Mouse (Mus musculus) lung, embryonic 14.5 days (tissue): ENCODE measurements around the gene Mcoln2. TPM values are rescaled to one million over a fixed set of nuclear protein-coding genes. Genes with fewer than 3 reads are reported as not detected.

ENCODE experiments used
- ATAC-seq: fragments of 200-750 bp; cut with Nextera tagmentation; 2 replicates; pipeline ENCODE4 v1.8.0; 2017; ENCODE audit warnings: mild to moderate bottlenecking, moderate TSS enrichment, moderate library complexity; ENCODE audit not compliant: insufficient read depth
- DNase-seq: peaks from one replicate; pipeline ENCODE4 v3.0.0-alpha.2; 2015
- H3K27ac ChIP-seq: fragments of 300-500 bp; sonication (generic); 2 replicates; pipeline ENCODE4 v1.5.1; 2014; ENCODE audit warnings: low read depth, mild to moderate bottlenecking, moderate library complexity
- H3K27me3 ChIP-seq: fragments of 300-500 bp; sonication (generic); 2 replicates; pipeline ENCODE4 v1.6.1; 2014; ENCODE audit warnings: low read length, control low read depth; ENCODE audit not compliant: insufficient read depth
- H3K36me3 ChIP-seq: fragments of 300-500 bp; sonication (generic); 2 replicates; pipeline ENCODE4 v1.6.1; 2014; ENCODE audit warnings: control low read depth; ENCODE audit not compliant: insufficient read depth
- H3K4me1 ChIP-seq: fragments of 300-500 bp; sonication (generic); 2 replicates; pipeline ENCODE4 v1.6.1; 2014; ENCODE audit warnings: antibody characterized with exemption, control low read depth; ENCODE audit not compliant: insufficient read depth
- H3K4me2 ChIP-seq: fragments of 300-500 bp; sonication (generic); 2 replicates; pipeline ENCODE4 v1.6.1; 2014; ENCODE audit warnings: mild to moderate bottlenecking
- H3K4me3 ChIP-seq: fragments of 300-500 bp; sonication (generic); 2 replicates; pipeline ENCODE4 v1.5.1; 2014; ENCODE audit warnings: low read depth, low read length
- H3K9ac ChIP-seq: fragments of 300-500 bp; sonication (generic); 2 replicates; pipeline ENCODE4 v1.6.1; 2014
- H3K9me3 ChIP-seq: fragments of 300-500 bp; sonication (generic); 2 replicates; pipeline ENCODE4 v1.6.1; 2016; ENCODE audit warnings: low read depth, low read length, control low read depth
- CTCF ChIP-seq: IDR thresholded peaks from 2 replicates; pipeline ENCODE4 v1.5.1; 2016; ENCODE audit warnings: antibody characterized with exemption, low read depth
- WGBS: fragments of 180-500 bp; shearing (Covaris S2); extraction: QIAGEN DNeasy Blood & Tissue Kit; methylation state at CpG from one replicate; pipeline ENCODE4 v1.1.7; 2014; 5-methylcytosine and 5-hydroxymethylcytosine counted together
- polyA plus RNA-seq: library from polyadenylated mRNA; unstranded; fragments of >200 nt; fragmentation: Nextera tagmentation; extraction: Ambion mirVana; gene quantifications from 2 replicates; pipeline ENCODE4 v1.2.1, GENCODE M21; 2014

Gene Mcoln2
- polyA plus RNA-seq, 1 experiment from 2014 or later = 0.33 TPM

DNA sequence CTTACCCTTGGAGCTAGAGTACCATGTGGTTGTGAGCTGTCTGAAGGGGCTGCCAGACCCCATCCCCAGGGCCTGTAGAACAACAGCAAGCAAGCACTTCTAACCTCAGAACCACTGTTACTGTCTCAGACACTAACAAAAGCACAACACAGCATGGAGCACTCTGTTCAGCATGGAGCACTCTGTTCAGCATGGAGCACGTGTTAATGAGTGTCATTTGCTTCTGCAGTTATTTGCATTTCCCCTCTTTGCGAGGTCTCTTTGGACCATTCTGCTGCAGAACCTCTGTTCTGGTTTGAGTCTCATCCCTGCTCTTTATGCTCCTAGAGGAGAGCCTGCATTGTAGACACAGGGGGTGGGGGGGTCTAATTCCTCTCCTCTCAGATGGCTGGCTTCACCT, 3.3 kb downstream of the Mcoln2 start:
- H3K27me3 ChIP-seq = no peaks in the 10 kb centered on the region
- WGBS = 87% methylated on average over 2 of the region's 2 CpGs
- no peaks in the 10 kb centered on the region for H3K4me1 ChIP-seq
- no peak overlapping the region for H3K4me2 ChIP-seq
- H3K36me3 ChIP-seq = no peaks in the 10 kb centered on the region
- H3K27ac ChIP-seq = no peak overlapping the region
- no peak for DNase-seq
- H3K4me3 ChIP-seq = no peak overlapping the region
- no peak overlapping the region for H3K9ac ChIP-seq
- TF ChIP-seq CTCF = no peak
- no peaks in the 10 kb centered on the region for H3K9me3 ChIP-seq
- no peak for ATAC-seq

DNA sequence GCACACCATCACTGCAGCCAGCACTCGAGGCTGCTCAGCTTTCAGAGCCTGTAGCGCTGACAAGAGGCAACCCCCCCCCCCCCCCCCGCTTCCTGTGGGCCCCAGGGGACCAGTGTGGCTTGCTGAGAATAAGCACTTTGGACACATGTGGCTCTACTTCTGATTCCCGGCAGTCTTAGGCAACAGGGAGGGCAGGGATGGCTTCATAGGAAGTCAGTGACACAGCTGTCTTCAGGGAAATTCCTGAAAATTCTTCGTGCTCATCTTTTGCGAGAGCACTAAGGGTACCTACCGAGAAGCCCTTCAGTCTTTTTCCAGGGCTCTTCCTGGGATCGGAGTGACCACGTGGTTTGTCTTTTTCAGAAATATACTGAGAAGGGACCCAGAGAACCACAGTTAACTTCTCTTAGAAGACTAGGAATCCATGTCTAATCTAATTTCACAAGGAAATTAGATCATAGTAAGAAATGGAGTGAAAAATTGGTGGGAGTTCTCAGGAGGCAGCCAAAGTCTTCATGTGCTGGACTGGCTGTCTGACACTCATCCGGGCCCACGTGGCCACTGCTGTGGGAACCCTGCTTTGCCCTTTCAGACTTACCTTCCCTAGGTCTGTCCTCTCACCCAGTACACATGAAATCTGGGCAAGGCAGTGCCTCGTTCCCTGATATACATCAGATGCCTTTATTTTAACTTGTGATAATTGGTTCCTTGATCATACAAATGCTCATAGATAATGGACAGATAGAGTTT, 4.4 kb downstream of the Mcoln2 start:
- no peak overlapping the region for H3K9ac ChIP-seq
- ATAC-seq (no peak), DNase-seq (peak; percentile 30)
- no peak for TF ChIP-seq CTCF
- H3K36me3 ChIP-seq = no peaks in the 10 kb centered on the region
- H3K9me3 ChIP-seq = no peaks in the 10 kb centered on the region
- H3K27ac ChIP-seq = no peak overlapping the region
- H3K4me2 ChIP-seq = no peak overlapping the region; the same call in 1 of the 2 replicates
- H3K27me3 ChIP-seq = no peaks in the 10 kb centered on the region
- H3K4me3 ChIP-seq = no peak overlapping the region
- no peaks in the 10 kb centered on the region for H3K4me1 ChIP-seq
- WGBS = 23% methylated on average over 12 of the region's 12 CpGs

DNA sequence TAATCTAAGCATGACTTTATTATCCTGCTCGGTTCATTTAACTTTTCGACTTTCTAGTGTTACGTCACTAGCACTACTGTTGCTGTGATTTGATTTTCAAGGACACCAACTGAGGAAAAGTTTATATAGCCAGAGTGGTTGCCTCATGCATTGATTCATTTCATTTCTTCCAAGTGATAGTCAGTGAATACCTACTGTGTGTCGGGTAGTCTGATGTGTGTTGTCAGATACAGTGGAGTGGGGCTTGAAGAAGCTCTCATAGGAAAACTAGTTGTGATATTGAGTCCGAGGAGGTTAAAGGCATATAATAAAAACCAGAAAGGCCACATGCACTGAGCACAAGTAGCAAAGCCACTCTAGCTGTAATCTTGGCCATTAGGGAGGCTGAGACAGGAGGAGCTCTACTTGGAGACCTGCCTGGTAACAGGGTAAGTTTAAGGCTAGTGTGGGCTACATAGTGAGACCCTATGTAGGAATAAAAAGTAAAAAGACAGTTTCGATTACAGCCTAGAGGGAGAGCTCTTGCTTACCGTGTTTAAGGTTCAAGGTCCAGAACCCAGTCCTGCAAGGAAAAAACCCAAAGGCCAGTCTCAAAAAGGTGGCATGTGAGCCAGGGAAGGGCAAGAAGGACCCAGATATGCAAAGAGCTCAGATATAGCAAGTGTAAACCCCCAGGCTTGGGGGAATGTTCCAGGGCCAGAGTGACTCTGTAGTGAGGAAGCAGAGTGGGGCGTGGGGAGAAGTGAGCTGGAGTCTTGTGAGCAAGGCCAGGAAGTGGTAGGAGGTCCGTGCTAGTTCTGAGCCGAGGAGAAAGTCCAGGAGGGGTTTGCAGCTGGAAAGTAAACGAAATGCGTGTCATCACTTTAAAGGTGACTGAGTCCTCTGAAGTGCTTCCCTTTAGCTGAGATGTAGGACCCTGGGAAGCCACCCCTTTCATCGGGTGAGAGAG, 6.3 kb downstream of the Mcoln2 start:
- Histone ChIP-seq H3K4me1 (no peaks in the 10 kb centered on the region), H3K36me3 (no peaks in the 10 kb centered on the region), H3K9me3 (no peaks in the 10 kb centered on the region), H3K4me3 (no peak overlapping the region), H3K4me2 (no peak overlapping the region), H3K27ac (no peak overlapping the region), H3K27me3 (no peaks in the 10 kb centered on the region), H3K9ac (no peak overlapping the region)
- no peak for TF ChIP-seq CTCF
- DNase-seq = no peak
- no peak for ATAC-seq
- 62% methylated on average over 13 of the region's 13 CpGs for WGBS

DNA sequence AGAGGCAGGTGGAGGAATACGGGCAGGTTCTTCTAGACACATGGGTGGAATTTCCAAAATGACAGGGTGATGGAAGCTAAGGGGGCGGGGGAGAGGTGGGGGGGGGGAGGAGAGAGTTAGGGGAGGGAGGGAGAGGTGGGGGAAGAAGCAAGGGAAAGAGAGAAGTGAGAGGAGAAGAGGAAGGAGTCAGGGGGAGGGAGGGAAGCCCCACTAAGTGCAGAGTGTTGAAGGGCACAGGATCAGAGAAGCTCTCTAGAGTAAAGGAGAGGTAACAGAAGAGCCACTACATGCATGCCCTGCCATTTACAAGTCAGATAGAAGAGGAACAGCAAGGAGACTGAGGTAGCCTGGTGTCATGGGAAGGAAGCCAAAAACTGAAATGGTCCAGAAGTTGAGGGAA, 7.2 kb downstream of the Mcoln2 start:
- Histone ChIP-seq H3K4me2 (no peak overlapping the region), H3K36me3 (no peaks in the 10 kb centered on the region), H3K9ac (no peak overlapping the region), H3K4me1 (no peaks in the 10 kb centered on the region), H3K9me3 (no peaks in the 10 kb centered on the region), H3K27me3 (no peaks in the 10 kb centered on the region), H3K4me3 (no peak overlapping the region), H3K27ac (no peak overlapping the region)
- ATAC-seq = no peak
- WGBS = 61% methylated on average over 2 of the region's 2 CpGs
- no peak for DNase-seq
- no peak for TF ChIP-seq CTCF

DNA sequence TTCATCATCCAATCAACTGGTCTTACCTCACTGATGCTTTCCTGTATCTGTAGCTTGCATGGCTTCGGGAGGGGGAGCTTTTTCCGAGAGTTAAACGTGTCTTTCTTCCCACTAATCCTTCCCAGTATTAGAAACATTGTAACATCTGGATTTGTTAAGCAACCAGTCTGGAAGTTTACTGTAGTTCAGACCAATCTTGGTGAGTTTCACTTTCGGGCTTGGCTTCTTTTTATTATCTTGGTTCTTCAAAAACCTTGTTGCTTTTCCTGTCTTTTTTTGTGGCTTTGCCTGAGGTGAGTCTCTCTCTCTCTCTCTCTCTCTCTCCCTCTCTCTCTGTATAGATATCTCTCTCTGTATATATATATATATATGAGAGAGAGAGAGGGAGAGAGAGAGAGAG, 8.4 kb downstream of the Mcoln2 start:
- ATAC-seq (no peak), DNase-seq (no peak)
- Histone ChIP-seq H3K9ac (no peak overlapping the region), H3K4me3 (no peak overlapping the region), H3K27me3 (no peaks in the 10 kb centered on the region), H3K36me3 (no peaks in the 10 kb centered on the region), H3K9me3 (no peaks in the 10 kb centered on the region), H3K27ac (no peak overlapping the region), H3K4me1 (no peaks in the 10 kb centered on the region), H3K4me2 (no peak overlapping the region)
- TF ChIP-seq CTCF = no peak
- WGBS = 66% methylated on average over 4 of the region's 4 CpGs

DNA sequence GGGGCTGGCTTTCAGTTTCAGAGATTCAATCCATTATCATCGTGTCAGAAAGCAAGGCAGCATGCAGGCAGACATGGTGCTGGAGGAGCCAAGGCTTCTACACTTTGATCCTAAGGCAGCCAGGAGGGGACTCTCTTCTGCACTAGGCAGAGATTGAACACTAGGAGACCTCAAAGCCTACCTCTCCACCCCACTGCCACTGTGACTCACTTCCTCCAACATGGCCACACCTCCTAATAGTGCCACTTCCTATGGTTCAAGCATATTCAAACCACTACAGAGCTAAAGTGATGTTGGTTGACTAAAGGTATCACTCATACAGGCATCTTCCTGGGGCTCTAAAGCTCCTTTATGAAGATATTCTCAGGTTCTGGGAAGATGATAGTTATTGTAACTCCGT, 9.7 kb downstream of the Mcoln2 start:
- no peak for ATAC-seq

DNA sequence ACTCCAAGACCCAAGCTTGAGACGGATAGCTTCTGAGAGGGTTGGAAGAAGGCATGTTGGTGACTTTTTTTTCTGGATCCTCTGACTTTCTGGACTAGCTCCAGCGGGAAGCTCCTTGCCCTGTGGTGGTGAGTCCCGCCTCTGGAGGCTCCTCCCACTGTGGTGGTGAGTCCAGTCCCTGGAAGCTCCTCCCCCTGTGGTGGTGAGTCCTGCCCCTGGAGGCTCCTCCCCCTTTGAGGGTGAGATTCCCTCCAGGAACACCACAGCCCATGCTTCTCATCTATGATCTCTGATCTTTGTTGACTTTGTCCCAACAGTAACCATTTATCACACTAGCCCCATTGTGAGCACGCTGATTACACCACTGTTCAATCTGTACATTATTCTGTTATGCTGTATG, 12.6 kb downstream of the Mcoln2 start:
- no peaks in the 10 kb centered on the region for H3K4me1 ChIP-seq
- H3K27me3 ChIP-seq = no peaks in the 10 kb centered on the region
- no peak overlapping the region for H3K9ac ChIP-seq
- DNase-seq (peak; percentile 9), ATAC-seq (no peak)
- H3K36me3 ChIP-seq = no peaks in the 10 kb centered on the region
- TF ChIP-seq CTCF = no peak
- no peak overlapping the region for H3K4me3 ChIP-seq
- H3K4me2 ChIP-seq = no peak overlapping the region
- 74% methylated on average over 4 of the region's 4 CpGs for WGBS
- no peaks in the 10 kb centered on the region for H3K9me3 ChIP-seq
- H3K27ac ChIP-seq = no peak overlapping the region

More for the DNA sequence above, 9.7 kb downstream of the Mcoln2 start:
- Histone ChIP-seq H3K4me1 (no peaks in the 10 kb centered on the region), H3K27ac (no peak overlapping the region), H3K9me3 (no peaks in the 10 kb centered on the region), H3K36me3 (no peaks in the 10 kb centered on the region), H3K9ac (no peak overlapping the region), H3K4me2 (no peak overlapping the region), H3K4me3 (no peak overlapping the region), H3K27me3 (no peaks in the 10 kb centered on the region)
- 87% methylated on average over 2 of the region's 2 CpGs for WGBS
- no peak for DNase-seq
- TF ChIP-seq CTCF = no peak
